Mouse (Mus musculus) cerebellum, postnatal 14 days (tissue): ENCODE data around the gene Rnaseh2b.

Source experiments
- DNase-seq, 2 experiments: peaks; one replicate each; pipeline ENCODE4 v3.0.0; 2021; ENCODE audit warnings: mixed read lengths in 2 of 2

The Rnaseh2b gene

GRCm38 (mm10) chr14:62292488-62293339 is at the start of gene Rnaseh2b, which contains the start of gene Dleu7:
Gene Rnaseh2b (plus strand): TSS chr14:62292589.
Gene Dleu7 (minus strand): TSS chr14:62293047.
- peak; percentile 44 to 56 for DNase-seq

GRCm38 (mm10) chr14:62243530-62243929 is 48.9 kb upstream of the Rnaseh2b start:
- DNase-seq, result no peak

- DNase-seq, result no peak
Observed at GRCm38 (mm10) chr14:62245557-62245956, 46.8 kb upstream of the Rnaseh2b start.

GRCm38 (mm10) chr14:62248345-62248744 is 44.0 kb upstream of the Rnaseh2b start:
- DNase-seq, result no peak

- DNase-seq, result no peak
Observed at GRCm38 (mm10) chr14:62248796-62249195, 43.6 kb upstream of the Rnaseh2b start.

GRCm38 (mm10) chr14:62249251-62249650 is 43.1 kb upstream of the Rnaseh2b start:
- no peak for DNase-seq

- peak in 1 of 2 experiments; percentile 36 for DNase-seq
Observed at GRCm38 (mm10) chr14:62250046-62250445, 42.3 kb upstream of the Rnaseh2b start.

GRCm38 (mm10) chr14:62251999-62252398 is 40.4 kb upstream of the Rnaseh2b start:
- DNase-seq, result peak; percentile 77 to 78

GRCm38 (mm10) chr14:62254371-62254770 is 38.0 kb upstream of the Rnaseh2b start:
- DNase-seq, result no peak

GRCm38 (mm10) chr14:62256066-62256465 is 36.3 kb upstream of the Rnaseh2b start:
- no peak for DNase-seq

- DNase-seq, result no peak
Observed at GRCm38 (mm10) chr14:62258125-62258524, 34.3 kb upstream of the Rnaseh2b start.

- DNase-seq, result no peak
Observed at GRCm38 (mm10) chr14:62258978-62259536, 33.3 kb upstream of the Rnaseh2b start.

GRCm38 (mm10) chr14:62270698-62271396 is 21.5 kb upstream of the Rnaseh2b start:
- DNase-seq, result no peak

GRCm38 (mm10) chr14:62273604-62274003 is 18.8 kb upstream of the Rnaseh2b start:
- no peak for DNase-seq

GRCm38 (mm10) chr14:62282974-62283373 is 9.4 kb upstream of the Rnaseh2b start:
- no peak for DNase-seq

GRCm38 (mm10) chr14:62288731-62289130 is 3.7 kb upstream of the Rnaseh2b start:
- DNase-seq, result no peak

- DNase-seq, result no peak
Observed at GRCm38 (mm10) chr14:62291406-62291987, 892 bp upstream of the Rnaseh2b start.

GRCm38 (mm10) chr14:62292166-62292487 is 262 bp upstream of the Rnaseh2b start:
- no peak for DNase-seq

- no peak for DNase-seq
Observed at GRCm38 (mm10) chr14:62298808-62299207, 6.4 kb downstream of the Rnaseh2b start.

GRCm38 (mm10) chr14:62300031-62300430 is 7.6 kb downstream of the Rnaseh2b start:
- DNase-seq, result no peak

GRCm38 (mm10) chr14:62307555-62307954 is 15.2 kb downstream of the Rnaseh2b start:
- peak; percentile 4 to 12 for DNase-seq

- DNase-seq, result no peak
Observed at GRCm38 (mm10) chr14:62309026-62309425, 16.6 kb downstream of the Rnaseh2b start.

GRCm38 (mm10) chr14:62311672-62312071 is 19.3 kb downstream of the Rnaseh2b start:
- no peak for DNase-seq
